Mouse (Mus musculus): ENCODE data around the gene Spag4. TPM values are rescaled to one million over a fixed set of nuclear protein-coding genes. Genes with fewer than 3 reads are reported as not detected.

Gene Spag4
- polyA plus RNA-seq, 1 experiment from 2014 or later, result 0.21 TPM

GRCm38 (mm10) chr2:156073725-156074124 is 8.8 kb downstream of the Spag4 start:
- H3K36me3 ChIP-seq (ENCODE audit: control insufficient read depth, insufficient read depth), result peaks cover 74% of the 10 kb centered on the region
- H3K27ac ChIP-seq (ENCODE audit: low read depth, low read length), result no peak overlapping the region

GRCm38 (mm10) chr2:156077461-156077860 is 12.5 kb downstream of the Spag4 start:
- no peak overlapping the region for H3K4me3 ChIP-seq (ENCODE audit: low read depth, low read length)
- no peaks in the 10 kb centered on the region for H3K4me1 ChIP-seq (replicated peaks; ENCODE audit: control insufficient read depth, insufficient read depth, low read length)
- 86% methylated on average over 7 of the region's 7 CpGs for WGBS
- no peaks in the 10 kb centered on the region for H3K9me3 ChIP-seq (ENCODE audit: control insufficient read depth)
- TF ChIP-seq CTCF (IDR thresholded peaks at IDR 0.05; ENCODE audit: low read depth), result peak; percentile 21; the same call in 1 of the 2 replicates
- no peak overlapping the region for H3K9ac ChIP-seq (ENCODE audit: low read depth, low read length)
- no peak overlapping the region for H3K4me2 ChIP-seq (replicated peaks; ENCODE audit: low read depth)
- no peaks in the 10 kb centered on the region for H3K27me3 ChIP-seq (replicated peaks; ENCODE audit: control insufficient read depth, insufficient read depth, low read length)
- no peak overlapping the region for H3K27ac ChIP-seq (ENCODE audit: low read depth, low read length)
- peaks cover 56% of the 10 kb centered on the region for H3K36me3 ChIP-seq (ENCODE audit: control insufficient read depth, insufficient read depth)
- ATAC-seq, result no peak

More at GRCm38 (mm10) chr2:156073725-156074124, 8.8 kb downstream of the Spag4 start:
- H3K4me3 ChIP-seq (ENCODE audit: low read depth, low read length), result no peak overlapping the region
- no peaks in the 10 kb centered on the region for H3K27me3 ChIP-seq (replicated peaks; ENCODE audit: control insufficient read depth, insufficient read depth, low read length)
- TF ChIP-seq CTCF (IDR thresholded peaks at IDR 0.05; ENCODE audit: low read depth), result no peak
- no peak overlapping the region for H3K4me2 ChIP-seq (replicated peaks; ENCODE audit: low read depth)
- H3K4me1 ChIP-seq (replicated peaks; ENCODE audit: control insufficient read depth, insufficient read depth, low read length), result no peaks in the 10 kb centered on the region
- no peaks in the 10 kb centered on the region for H3K9me3 ChIP-seq (ENCODE audit: control insufficient read depth)
- H3K9ac ChIP-seq (ENCODE audit: low read depth, low read length), result no peak overlapping the region
- 82% methylated on average over 15 of the region's 15 CpGs for WGBS
- ATAC-seq, result no peak

GRCm38 (mm10) chr2:156078421-156079182 is 13.6 kb downstream of the Spag4 start:
- Histone ChIP-seq H3K9ac (ENCODE audit: low read depth, low read length) (no peak overlapping the region), H3K4me2 (replicated peaks; ENCODE audit: low read depth) (no peak overlapping the region), H3K4me3 (ENCODE audit: low read depth, low read length) (no peak overlapping the region), H3K4me1 (replicated peaks; ENCODE audit: control insufficient read depth, insufficient read depth, low read length) (no peaks in the 10 kb centered on the region), H3K27me3 (replicated peaks; ENCODE audit: control insufficient read depth, insufficient read depth, low read length) (no peaks in the 10 kb centered on the region), H3K27ac (ENCODE audit: low read depth, low read length) (no peak overlapping the region), H3K9me3 (ENCODE audit: control insufficient read depth) (no peaks in the 10 kb centered on the region), H3K36me3 (ENCODE audit: control insufficient read depth, insufficient read depth) (peaks cover 51% of the 10 kb centered on the region)
- WGBS, result 72% methylated on average over 16 of the region's 16 CpGs
- ATAC-seq, result no peak
- no peak for TF ChIP-seq CTCF (IDR thresholded peaks at IDR 0.05; ENCODE audit: low read depth)

GRCm38 (mm10) chr2:156079183-156079560 is 14.2 kb downstream of the Spag4 start:
- Histone ChIP-seq H3K9ac (ENCODE audit: low read depth, low read length) (no peak overlapping the region), H3K9me3 (ENCODE audit: control insufficient read depth) (no peaks in the 10 kb centered on the region), H3K4me2 (replicated peaks; ENCODE audit: low read depth) (no peak overlapping the region), H3K27me3 (replicated peaks; ENCODE audit: control insufficient read depth, insufficient read depth, low read length) (no peaks in the 10 kb centered on the region), H3K4me3 (ENCODE audit: low read depth, low read length) (no peak overlapping the region), H3K4me1 (replicated peaks; ENCODE audit: control insufficient read depth, insufficient read depth, low read length) (no peaks in the 10 kb centered on the region), H3K27ac (ENCODE audit: low read depth, low read length) (no peak overlapping the region), H3K36me3 (ENCODE audit: control insufficient read depth, insufficient read depth) (peaks cover 45% of the 10 kb centered on the region)
- TF ChIP-seq CTCF (IDR thresholded peaks at IDR 0.05; ENCODE audit: low read depth), result no peak
- 81% methylated on average over 8 of the region's 8 CpGs for WGBS
- ATAC-seq, result no peak

GRCm38 (mm10) chr2:156079674-156080073 is 14.7 kb downstream of the Spag4 start:
- WGBS, result 27% methylated on average over 4 of the region's 4 CpGs
- H3K4me3 ChIP-seq (ENCODE audit: low read depth, low read length), result no peak overlapping the region
- no peak for ATAC-seq
- peaks cover 40% of the 10 kb centered on the region for H3K36me3 ChIP-seq (ENCODE audit: control insufficient read depth, insufficient read depth)
- H3K4me2 ChIP-seq (replicated peaks; ENCODE audit: low read depth), result no peak overlapping the region
- no peak overlapping the region for H3K9ac ChIP-seq (ENCODE audit: low read depth, low read length)
- H3K27me3 ChIP-seq (replicated peaks; ENCODE audit: control insufficient read depth, insufficient read depth, low read length), result no peaks in the 10 kb centered on the region
- no peaks in the 10 kb centered on the region for H3K9me3 ChIP-seq (ENCODE audit: control insufficient read depth)
- no peak overlapping the region for H3K27ac ChIP-seq (ENCODE audit: low read depth, low read length)
- H3K4me1 ChIP-seq (replicated peaks; ENCODE audit: control insufficient read depth, insufficient read depth, low read length), result no peaks in the 10 kb centered on the region
- TF ChIP-seq CTCF (IDR thresholded peaks at IDR 0.05; ENCODE audit: low read depth), result no peak

GRCm38 (mm10) chr2:156080391-156080790 is 15.4 kb downstream of the Spag4 start:
- no peak for ATAC-seq
- H3K4me2 ChIP-seq (replicated peaks; ENCODE audit: low read depth), result no peak overlapping the region
- H3K27ac ChIP-seq (ENCODE audit: low read depth, low read length), result no peak overlapping the region
- no peak overlapping the region for H3K9ac ChIP-seq (ENCODE audit: low read depth, low read length)
- no peaks in the 10 kb centered on the region for H3K9me3 ChIP-seq (ENCODE audit: control insufficient read depth)
- no peaks in the 10 kb centered on the region for H3K4me1 ChIP-seq (replicated peaks; ENCODE audit: control insufficient read depth, insufficient read depth, low read length)
- no peak for TF ChIP-seq CTCF (IDR thresholded peaks at IDR 0.05; ENCODE audit: low read depth)
- no peaks in the 10 kb centered on the region for H3K27me3 ChIP-seq (replicated peaks; ENCODE audit: control insufficient read depth, insufficient read depth, low read length)
- WGBS, result 78% methylated on average over 7 of the region's 7 CpGs
- peaks cover 34% of the 10 kb centered on the region for H3K36me3 ChIP-seq (ENCODE audit: control insufficient read depth, insufficient read depth)
- H3K4me3 ChIP-seq (ENCODE audit: low read depth, low read length), result no peak overlapping the region
